Mouse (Mus musculus): Measurements from ENCODE around the gene Hoxb3.

The Hoxb3 gene

DNA sequence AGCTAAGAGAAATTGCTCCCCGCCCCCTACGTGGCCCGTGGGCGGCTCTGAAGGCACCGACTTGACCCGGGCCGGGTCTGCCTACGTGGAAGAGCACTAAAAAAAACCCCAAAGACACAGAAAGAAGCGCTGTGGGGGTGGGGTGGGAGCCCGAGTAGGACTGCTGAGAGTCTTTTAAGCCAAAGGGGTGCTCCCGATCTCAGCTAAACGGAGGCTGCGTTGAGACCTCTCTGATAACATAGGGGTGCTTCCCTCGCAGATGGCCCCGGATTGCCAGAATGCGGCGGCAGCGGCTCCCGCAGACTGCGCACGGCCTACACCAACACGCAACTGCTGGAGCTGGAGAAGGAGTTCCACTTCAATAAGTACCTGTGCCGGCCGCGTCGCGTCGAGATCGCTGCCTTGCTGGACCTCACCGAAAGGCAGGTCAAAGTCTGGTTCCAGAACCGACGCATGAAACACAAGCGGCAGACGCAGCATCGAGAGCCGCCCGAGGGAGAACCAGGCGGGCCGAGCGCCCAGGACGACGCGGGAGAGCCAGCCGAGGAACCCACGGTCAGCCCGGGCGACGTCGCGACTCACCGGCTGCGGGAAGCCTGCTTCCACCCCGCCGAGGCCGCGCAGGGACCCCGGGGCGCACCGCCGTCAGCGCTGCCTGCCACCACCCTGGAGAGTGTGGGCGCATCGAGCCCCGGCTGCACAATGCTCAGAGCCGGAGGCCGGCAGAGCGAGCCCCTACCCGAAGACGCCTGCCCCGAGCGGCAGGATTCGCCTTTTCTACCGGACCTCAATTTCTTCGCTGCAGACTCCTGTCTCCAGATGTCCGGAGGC is 29.8 kb downstream of the Hoxb3 start:
- DNase-seq (ENCODE audit: low read depth): no peak

DNA sequence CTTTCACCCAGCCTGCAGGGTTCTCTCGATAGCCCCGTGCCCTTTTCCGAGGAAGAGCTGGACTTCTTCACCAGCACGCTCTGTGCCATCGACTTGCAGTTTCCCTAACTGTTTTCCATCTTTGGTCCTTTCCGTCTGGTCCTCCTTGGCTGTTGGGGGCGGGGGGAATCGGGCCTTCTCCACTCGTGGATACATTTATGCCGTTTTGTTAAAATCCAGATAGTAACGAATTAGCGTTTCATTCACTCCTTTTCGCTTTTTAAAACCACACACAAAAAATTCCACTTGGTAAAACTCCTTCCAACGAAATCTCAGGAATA is 30.4 kb downstream of the Hoxb3 start:
- DNase-seq (ENCODE audit: low read depth): no peak

DNA sequence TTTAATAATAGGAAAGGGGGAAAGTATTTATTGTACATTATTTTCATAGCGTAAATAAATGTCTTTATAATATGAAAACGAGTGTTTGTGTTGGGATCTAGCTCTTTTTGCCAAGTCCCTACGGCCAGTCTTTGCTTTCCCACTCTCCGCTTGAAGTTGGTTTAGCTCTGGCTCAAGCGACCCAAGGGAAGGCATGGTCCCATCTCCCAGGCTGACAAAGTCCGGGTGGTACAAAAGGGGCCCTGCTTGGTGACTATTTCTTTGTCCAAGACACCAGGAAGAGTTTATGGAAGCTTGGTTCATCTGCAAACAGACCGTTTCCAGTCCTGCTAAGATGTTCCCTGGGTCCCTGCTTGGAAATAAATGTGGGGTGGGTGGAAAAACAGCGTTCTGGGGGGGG is 30.8 kb downstream of the Hoxb3 start:
- DNase-seq (ENCODE audit: low read depth): no peak

DNA sequence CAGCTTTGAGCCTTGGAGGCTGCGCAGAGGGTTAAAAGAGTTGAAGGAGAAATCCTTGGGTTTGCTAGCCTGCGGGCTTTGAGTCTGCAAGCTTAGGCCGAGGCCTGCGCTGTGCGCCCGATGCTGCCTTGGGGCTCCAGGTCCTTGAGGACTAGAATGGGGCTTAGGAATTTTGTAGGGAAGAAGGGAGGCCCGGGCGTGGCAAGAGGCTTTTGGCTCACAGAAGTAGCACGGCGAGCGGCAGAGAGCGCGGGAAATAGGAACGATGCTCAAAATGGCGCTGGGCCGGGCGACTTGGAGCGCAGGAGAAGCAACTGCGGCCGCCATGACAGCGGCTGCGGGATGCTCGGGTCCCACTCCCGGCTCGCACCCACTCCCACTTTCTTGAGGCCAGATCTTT is 31.2 kb downstream of the Hoxb3 start:
- no peak for DNase-seq (ENCODE audit: low read depth)

DNA sequence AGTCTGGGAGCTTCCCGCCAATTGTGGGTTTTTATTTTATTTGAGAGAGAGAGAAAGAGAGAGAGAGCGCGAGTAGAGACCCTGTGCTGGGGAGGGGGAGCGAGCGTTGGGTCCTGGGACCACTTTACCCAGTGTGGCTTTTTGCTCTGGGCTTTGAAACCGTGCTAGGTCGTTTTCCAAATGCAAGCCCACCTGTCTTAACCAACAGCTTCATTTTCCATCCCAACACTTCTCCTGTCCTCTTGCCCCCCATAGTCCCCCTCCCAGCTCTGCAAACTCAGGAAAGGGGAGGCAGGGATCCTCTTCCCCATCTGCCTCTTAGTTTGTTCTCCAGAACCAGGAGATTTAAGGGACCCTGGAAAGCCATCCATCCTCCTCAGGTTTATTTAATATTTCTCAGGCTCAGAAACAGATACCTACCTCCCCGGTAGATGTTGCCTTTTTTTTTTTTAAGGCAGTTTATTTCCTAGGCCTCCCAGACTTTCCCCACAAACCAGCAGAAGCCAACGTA is 31.7 kb downstream of the Hoxb3 start:
- DNase-seq (ENCODE audit: low read depth): no peak

DNA sequence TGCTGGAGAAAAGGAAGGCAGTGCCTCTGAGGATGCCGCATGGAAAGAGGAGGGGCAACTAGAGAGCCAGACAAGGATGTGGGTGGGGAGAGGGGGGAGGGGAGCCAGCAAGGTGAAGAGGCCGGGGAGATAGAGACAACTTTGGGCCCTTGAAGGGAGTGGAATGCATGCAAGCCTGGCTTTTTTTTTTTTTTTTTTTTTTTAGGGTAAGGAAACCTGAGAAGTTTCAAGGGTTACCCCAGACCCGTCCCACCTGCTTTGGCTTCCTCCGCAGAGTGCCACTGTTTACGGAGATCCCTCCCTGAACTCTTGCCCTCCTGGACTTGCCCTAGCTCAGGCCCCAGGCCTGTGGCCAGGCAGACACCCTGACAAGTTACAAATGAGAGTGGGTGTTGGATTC is 40.7 kb downstream of the Hoxb3 start:
- no peak for DNase-seq (ENCODE audit: low read depth)

DNA sequence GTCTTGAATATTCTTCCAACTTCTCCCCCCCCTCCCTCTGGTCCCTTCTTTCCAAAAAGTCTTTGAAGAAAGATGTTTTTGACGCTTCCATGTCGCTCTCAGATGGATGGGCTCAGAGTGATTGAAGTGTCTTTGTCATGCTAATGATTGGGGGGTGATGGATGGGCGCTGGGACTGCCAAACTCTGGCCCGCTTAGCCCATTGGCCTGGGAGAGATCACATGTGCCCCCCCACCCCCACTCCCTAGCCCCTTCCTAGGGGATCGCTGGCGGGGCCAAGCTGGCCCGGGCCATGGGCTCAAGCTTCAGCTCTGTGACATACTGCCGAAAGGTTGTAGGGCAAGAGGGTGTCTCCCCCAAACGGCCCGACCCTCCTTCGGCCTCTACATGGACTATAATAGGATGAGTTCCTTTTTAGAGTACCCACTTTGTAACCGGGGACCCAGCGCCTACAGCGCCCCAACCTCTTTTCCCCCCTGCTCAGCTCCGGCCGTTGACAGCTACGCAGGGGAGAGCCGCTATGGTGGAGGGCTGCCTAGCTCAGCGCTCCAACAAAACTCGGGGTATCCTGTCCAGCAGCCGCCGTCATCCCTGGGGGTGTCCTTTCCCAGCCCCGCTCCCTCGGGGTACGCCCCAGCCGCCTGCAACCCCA is 42.4 kb downstream of the Hoxb3 start, which contains the start of gene Hoxb1:
Hoxb1 (plus strand) TSS at position 312 of the 651 bp plus-strand sequence.
- DNase-seq (ENCODE audit: low read depth): no peak

DNA sequence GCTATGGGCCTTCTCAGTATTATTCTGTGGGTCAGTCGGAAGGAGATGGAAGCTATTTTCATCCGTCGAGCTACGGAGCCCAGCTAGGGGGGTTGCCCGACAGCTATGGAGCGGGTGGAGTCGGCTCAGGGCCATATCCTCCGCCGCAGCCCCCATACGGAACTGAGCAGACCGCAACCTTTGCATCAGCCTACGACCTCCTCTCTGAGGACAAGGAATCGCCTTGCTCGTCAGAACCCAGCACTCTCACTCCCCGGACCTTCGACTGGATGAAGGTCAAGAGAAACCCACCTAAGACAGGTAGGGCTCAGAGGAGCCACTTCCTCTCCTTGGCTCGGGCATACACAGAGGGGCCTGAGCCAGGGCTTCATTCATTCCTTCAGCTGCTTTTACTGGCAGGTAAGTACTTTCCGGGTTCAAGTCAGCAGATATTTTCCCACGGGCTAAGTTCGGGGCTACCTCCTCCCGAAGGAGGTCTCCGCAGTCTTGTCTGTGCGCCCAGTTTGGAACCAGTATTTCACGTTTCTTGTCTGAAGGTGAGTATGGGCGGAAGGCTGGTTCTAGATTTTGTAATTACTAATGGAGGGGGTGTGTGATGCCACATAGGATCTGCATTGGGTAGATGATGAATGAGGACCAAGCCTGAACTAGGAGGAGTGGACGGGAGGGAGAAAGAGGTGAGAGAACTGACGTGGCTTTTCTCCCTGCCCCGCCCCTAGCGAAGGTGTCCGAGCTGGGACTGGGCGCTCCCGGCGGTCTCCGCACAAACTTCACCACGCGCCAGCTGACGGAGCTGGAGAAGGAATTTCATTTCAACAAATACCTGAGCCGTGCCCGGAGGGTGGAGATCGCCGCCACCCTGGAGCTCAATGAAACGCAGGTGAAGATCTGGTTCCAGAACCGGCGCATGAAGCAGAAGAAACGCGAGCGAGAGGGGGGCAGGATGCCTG is 43.2 kb downstream of the Hoxb3 start:
- no peak for DNase-seq (ENCODE audit: low read depth)

DNA sequence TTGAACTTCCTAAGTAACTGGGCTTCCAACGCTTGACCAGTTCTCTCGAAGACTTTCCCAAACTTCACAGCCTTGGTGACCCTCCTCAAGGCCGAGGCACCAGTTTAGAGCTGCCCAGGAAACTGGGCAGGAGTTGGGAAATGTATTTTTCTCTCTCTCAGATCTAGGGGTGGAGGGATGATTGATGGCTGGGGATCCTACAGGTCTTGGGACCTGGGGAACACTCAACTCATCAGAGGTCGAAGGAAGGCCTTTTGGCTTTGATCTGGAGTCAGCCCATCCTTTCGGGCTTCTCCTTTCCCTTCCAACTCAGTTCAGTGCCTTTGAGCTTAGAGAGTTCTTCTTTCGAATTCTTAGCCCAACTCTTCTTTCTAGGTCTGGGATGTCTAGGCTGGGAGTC is 44.0 kb downstream of the Hoxb3 start:
- no peak for DNase-seq (ENCODE audit: low read depth)

DNA sequence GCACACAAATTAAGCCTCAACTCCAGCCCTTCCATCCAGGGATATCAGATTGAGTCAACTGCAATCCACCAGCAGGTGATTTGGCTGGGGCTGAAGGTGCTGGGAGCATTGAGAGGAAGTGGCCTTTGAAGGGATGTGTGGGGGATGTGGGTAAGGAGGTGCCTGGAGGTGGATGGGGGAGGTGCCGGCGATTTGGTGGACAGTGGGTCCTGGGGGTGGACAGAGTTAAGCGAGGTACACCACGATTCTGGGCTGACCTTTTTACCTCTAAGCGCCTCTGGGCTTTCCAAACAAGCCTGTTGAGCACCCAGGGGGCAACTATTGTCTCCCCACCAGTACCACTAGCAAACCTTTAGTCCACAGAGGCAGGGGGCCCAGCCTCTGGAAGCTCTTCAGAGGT is 45.6 kb downstream of the Hoxb3 start:
- no peak for DNase-seq (ENCODE audit: low read depth)

DNA sequence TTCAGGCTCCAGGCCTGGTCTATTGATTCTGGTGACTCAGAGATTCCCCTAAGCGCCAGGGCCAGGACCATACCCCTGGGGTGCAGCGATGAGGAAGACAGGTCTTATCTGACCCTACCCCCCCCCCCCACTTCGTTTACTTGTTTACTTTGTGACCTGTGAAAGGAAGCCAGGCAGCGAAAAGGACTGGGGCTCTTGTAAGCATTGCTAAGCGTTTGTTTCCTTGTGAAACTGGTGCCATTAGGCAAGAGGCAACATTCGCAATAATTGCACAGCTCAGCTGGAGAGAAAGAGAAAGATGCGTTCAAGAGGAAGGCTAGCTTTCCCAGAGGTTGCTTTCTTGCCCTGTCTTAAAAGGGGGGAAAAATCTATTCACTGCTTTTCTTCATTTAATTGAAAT is 46.0 kb downstream of the Hoxb3 start:
- DNase-seq (ENCODE audit: low read depth): no peak

DNA sequence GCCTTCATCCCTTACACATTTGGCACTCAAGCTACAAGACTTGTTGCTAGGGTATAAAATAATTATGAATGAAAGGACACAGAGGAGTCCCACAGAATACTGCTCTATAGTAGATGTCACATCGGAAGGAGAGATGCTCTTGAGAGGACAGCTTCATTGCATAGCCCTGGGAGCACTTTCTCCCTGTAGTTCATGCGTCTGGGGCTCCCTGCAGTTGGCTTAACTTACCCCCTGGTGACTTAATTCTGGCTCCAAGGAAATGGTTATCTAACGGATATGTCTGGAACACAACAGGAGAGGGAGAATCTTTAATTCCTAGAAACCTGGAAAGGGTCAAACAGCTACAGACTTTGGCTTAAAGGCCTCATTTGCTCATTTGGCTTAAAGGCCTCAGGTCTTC is 48.6 kb downstream of the Hoxb3 start:
- DNase-seq (ENCODE audit: low read depth): no peak

DNA sequence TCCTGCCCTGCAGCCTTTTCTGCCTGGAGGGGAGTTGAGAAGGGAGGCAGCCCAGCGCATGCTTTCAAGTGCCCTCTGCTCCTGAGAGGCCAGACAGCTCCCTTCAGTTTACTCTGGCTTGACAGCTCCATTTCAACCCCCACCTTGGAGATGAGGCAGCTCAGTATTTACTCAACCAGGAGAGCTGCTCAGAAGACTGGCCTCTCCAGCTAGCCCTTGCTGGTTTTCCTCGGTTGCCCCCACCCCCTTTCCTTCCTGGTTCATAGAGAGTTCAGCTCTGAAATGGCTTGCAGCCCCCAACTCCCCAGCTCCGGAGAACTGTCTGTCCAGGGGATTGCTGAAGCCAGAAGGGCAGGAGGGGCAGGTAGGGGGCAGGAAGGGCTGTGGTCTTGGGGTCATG is 49.4 kb downstream of the Hoxb3 start:
- DNase-seq (ENCODE audit: low read depth): no peak

DNA sequence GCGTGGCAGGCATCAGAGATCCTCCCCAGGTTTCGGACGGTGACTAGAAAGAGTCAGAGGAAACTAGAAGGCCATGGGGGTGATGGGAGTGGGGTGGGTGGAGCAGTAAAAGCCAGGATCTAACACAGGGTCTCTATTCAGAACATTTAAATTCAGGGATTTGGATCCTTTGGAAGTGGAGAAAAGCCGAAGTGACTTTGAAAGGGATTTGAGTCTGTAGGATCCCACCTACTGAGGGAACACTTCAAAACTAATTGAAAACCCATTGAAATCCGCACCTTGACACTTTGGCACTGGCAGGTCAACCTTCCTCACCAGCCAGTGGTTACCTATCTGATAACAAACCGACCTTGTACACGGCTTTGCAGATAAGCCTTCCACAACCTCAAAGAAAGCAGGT is 51.7 kb downstream of the Hoxb3 start:
- DNase-seq (ENCODE audit: low read depth): no peak

DNA sequence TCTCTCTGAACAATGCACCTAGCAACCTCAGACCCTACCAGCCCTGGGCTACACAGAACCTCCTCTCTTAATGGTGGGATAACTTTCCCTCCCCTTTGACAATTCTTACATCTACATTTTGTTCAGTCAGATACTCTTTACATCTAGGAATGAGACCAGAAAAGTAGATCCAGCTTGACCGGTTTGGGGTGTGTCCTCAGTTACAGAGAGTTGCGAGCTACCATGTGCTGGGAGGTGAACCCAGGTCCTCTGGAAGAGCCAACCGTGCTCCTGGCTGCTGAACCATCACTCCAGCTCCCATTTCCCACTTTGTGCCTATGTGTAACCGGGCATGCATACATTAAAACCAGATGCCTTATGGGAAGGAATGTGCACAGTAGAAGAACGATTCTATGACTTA is 60.3 kb downstream of the Hoxb3 start:
- DNase-seq (ENCODE audit: low read depth): no peak

DNA sequence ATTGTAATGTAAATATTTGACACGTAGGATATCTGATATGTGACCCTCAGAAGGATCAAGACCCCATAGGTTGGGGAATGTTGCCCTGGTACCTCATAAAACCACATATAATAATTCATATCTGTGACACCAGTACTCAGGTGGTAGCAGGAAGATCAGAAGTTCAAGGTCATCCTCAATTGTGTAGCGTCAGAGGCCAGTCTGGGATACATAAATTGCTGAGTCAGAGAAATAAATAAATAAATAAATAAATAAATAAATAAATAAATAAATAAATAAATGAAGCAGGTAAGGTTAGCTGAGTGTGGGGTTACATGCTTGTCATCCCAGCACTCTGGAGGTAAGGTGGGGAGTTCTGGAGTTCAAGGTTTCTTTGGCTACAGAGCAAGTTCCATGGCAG is 64.5 kb downstream of the Hoxb3 start:
- DNase-seq (ENCODE audit: low read depth): no peak

DNA sequence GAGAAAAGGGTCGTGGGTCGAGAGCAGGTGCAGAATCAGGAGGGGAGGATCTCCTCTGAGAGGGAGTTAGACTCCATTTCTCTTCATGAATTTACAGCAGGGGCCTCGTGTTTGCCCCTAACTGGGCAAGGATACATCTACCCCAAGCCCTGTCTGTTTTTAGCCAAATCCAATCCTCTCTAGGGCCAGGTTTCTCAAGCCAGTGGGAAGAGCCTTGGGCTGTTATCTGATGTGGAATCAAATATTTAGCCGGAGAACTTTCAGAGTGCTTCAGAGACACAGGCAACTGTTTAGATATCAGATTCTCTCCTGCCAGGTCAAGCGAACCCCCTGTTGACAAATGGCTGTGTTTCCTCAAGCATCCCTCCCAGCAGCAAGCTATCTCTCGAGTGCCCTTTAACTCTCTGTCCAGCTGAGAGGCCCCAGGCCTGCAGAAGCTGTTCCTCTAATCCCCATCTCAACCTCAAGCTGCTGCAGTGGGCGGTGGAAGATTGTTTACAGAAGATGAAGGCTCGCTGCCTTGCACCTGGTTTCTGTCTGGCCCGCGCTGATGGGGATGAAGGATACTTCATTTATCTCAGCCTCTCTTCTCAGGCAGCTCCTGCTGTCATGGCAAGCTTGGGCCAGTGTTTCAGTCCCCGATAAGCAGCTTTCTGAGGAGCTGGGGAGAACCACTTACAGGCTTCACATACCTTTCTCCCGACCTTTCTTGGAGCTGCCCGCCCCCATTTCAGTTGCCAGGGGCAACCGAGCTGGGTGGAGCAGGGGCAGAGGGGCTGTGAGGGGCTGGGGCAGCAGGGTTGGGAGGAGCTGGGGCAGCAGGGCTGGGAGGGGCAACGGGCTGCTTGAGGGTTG is 73.9 kb downstream of the Hoxb3 start:
- no peak for DNase-seq (ENCODE audit: low read depth)

Measured in NIH3T3 (cell line).